Mouse (Mus musculus) ovary, adult 18-20 months (tissue): Measurements from ENCODE around the gene Vmn2r6.
A peak's percentile ranks its signal among the peaks of the same experiment; 100 is the strongest.
"Not testable (repeated sequence)": the region's sequence is repeated elsewhere in the genome, so short reads cannot be mapped to it uniquely, and the experiment has no call there.

Source experiments
- DNase-seq: peaks from one replicate; pipeline ENCODE4 v3.0.0; 2022; ENCODE audit warnings: low spot score, mixed read lengths

Vmn2r6 gene

DNA sequence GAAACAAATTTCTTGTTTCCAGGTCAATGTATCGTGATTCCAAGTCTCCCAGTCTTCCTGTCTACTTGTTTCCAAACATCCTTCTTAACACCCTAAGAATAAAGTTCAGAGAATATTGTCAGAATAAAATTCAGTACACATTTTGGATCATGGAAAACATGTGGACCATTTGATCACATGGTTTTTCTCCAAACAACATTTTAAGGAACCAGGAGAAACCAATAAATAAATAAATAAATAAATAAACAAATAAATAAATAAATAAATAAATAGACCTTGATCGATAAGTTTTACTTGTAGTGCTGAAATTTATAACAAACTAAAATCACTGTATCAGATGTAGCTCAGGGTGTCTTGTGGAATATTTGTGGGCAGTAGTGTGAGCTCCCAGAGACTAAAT lies at the start of gene Vmn2r6:
Gene Vmn2r6, minus strand, starts transcription at position 101 of the 400 bp plus-strand sequence.
- DNase-seq: not testable (repeated sequence)

DNA sequence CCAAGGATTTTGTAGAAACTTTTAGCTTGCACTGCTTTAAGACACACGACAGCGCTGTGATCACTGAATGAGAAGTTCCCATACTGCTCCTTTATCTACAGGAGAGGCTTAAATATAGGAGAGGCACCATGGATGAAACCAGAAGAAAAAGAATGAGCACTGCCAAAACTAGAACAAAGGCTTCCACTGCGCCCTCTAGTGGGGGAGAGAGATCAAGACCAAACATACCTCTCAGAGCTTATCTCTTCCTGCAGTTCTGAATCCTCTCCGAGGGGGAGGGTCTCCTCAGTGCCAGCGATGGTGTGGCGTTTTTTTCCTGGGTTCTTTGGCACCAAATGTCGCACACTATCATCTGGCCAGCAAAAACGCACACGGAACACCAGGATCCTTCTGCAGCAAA lies 22.0 kb upstream of the Vmn2r6 start:
- DNase-seq: no peak

DNA sequence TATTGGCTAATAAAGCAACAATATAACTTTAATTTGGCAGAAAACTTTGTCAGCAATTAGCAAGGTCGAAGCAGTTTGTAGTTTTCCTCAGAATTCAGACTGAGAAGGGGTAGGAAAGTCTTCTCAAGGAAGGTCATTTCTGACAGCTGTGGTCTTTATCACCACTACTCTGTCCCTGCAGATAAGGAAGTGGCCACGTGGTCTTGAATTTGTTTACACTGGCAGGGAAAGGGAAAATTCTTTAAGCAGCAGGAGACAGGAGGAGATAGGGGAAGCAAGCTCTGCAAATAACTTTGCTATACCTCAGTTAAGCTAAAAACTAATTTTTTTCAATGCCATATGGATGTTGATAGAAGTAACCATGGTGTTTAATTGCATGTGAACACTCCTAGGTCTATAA lies 3.2 kb upstream of the Vmn2r6 start:
- peak; percentile 40 for DNase-seq

DNA sequence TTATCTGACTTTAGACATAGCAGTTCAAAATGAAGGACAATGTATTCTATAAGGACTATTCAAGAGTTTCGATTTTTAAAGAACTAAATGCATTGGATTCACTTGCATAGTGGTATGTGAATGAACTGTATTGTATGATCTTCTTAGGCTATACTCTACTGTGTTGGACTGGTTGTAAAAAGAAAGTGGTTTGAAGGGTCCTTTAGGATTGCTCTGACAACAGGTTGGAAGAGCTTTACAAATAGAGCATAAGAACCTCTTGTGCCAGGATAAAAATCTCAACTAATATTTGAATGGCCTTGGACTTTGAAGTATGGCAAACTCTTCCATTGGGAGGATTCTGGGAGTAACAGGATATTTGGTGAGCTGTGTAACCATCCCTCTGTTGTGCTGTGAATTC lies 42.0 kb downstream of the Vmn2r6 start:
- DNase-seq: not testable (repeated sequence)

DNA sequence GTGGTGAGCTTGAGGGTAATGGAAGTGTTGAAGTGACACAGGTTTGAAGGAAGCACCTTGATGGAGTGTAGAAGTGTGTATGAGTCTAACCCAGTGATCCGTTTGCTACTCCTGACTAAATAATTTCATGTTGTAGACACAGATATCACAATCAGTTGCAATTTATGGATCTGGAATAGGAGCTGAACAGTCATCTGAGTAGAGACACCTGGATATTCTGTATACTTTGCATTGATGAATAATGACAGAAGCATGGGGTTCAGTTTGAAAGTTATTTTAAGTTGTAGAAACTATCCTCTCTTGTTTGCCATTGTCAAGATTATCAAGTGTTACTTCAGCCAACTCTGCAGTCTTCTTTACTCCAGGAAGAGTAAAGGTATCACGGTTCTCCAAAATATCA lies 55.9 kb downstream of the Vmn2r6 start, which contains the start of gene Vmn2r5:
Gene Vmn2r5, minus strand, starts transcription at position 101 of the 400 bp plus-strand sequence.
- DNase-seq: not testable (repeated sequence)
